Mouse (Mus musculus): Measurements from ENCODE around the gene Nfic. TPM values are rescaled to one million over a fixed set of nuclear protein-coding genes. Genes with fewer than 3 reads are reported as not detected.

Gene Nfic
- polyA plus RNA-seq, 1 experiment from 2014 or later = 15.4 TPM

GRCm38 (mm10) chr10:81413310-81414261 lies 41.8 kb downstream of the Nfic start:
- H3K4me3 ChIP-seq (ENCODE audit: low read depth, low read length) = no peak overlapping the region
- WGBS = 27% methylated on average over 26 of the region's 26 CpGs
- no peak overlapping the region for H3K4me2 ChIP-seq (ENCODE audit: low read length)
- H3K4me1 ChIP-seq (ENCODE audit: control insufficient read depth, insufficient read depth, low read length) = peaks cover 22% of the 10 kb centered on the region
- no peaks in the 10 kb centered on the region for H3K27me3 ChIP-seq (ENCODE audit: control insufficient read depth, insufficient read depth, low read depth, low read length)
- no peak overlapping the region for H3K9ac ChIP-seq (ENCODE audit: low read depth, low read length)
- no peak overlapping the region for H3K27ac ChIP-seq (ENCODE audit: low read length)
- no peak for ATAC-seq
- H3K36me3 ChIP-seq (ENCODE audit: control insufficient read depth, insufficient read depth, low read length) = no peaks in the 10 kb centered on the region
- no peaks in the 10 kb centered on the region for H3K9me3 ChIP-seq (replicated peaks; ENCODE audit: control insufficient read depth, low read length, poor library complexity, severe bottlenecking)

DNA sequence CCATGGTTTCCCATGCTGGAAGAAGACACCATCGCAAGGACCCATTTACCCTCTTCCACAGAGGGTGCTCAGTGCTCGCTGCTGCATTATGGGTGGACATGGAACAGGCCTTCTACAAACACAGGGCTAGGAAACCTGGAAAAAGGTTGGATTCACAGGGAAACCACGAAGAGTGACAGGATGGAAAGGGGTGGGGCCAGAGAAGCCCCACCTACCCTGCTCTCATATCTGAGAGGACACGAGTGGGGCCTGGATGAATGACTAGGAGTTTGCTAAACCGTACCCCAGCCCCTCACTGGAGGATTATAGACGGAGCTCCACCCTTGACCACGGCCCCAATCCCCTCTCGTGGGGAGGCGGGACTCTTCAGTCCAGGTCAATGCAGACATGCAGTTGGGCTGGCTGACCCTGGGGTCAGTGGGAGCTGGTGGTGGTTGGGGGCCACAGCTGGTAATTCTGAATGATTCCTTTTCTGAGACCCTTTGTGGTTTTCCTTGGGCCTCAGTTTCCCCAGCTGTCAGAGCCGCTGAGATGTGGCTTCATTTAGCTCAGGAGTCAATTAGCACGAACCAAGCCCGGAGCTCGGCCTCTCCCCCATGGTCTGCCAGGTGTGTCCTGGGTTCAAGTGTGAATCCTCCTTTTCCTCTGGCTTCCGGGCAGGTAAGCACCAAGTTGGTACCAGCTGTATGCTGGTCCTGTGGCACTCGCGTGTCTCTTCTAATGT lies 42.7 kb downstream of the Nfic start:
- no peak for ATAC-seq
- peaks cover 22% of the 10 kb centered on the region for H3K4me1 ChIP-seq (ENCODE audit: control insufficient read depth, insufficient read depth, low read length)
- 78% methylated on average over 16 of the region's 16 CpGs for WGBS
- H3K4me2 ChIP-seq (ENCODE audit: low read length) = no peak overlapping the region
- no peaks in the 10 kb centered on the region for H3K9me3 ChIP-seq (replicated peaks; ENCODE audit: control insufficient read depth, low read length, poor library complexity, severe bottlenecking)
- no peaks in the 10 kb centered on the region for H3K36me3 ChIP-seq (ENCODE audit: control insufficient read depth, insufficient read depth, low read length)
- H3K4me3 ChIP-seq (ENCODE audit: low read depth, low read length) = no peak overlapping the region
- H3K9ac ChIP-seq (ENCODE audit: low read depth, low read length) = no peak overlapping the region
- peaks cover 3% of the 10 kb centered on the region; the same call in 1 of the 2 replicates for H3K27me3 ChIP-seq (ENCODE audit: control insufficient read depth, insufficient read depth, low read depth, low read length)
- peak overlapping the region; percentile 51; the same call in 1 of the 2 replicates for H3K27ac ChIP-seq (ENCODE audit: low read length)

DNA sequence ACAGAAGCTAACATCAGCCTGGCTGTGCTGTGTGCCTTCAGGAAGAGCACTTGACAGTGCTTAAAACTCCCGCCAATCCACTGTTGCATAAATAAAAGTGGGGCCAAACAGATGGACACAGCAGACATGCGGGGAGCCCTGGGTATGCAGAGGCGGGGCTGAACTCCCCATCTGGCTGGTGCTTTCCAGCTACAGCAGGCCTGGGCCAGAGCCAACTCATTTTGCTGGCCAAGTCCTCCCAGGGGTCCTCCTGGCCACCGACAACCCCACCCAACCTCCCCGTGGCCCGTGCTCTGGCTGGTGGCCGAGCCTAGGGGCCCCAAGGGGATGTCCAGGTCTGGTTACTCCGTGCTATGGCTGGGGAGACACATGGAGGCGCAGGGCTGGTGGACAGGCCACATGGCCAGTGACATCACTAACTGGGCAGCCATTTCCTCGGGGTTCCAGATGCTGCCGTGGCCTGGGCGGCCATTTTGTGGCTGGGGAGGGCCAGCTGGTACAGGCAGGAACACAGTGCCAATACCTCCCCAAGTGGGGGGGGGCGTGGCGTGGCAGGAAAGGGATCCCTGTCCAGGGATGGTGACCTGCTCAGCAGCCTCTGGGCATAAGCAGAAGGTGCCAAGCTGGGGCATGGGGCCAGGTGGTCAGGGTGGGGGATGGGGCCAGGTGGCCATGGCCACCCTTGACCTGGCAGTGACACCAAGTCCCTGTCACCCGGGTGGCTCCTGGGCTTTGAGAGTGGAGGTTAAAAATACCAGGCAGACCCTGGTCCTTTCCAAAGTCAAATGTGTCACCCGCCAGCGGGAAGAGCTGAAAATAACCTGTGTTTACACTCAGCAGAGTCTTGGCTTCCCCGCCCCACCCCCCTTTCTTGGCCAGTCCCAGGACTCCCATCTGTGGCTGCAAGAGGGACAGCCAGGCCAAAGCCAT lies 43.7 kb downstream of the Nfic start:
- ATAC-seq = no peak
- WGBS = 63% methylated on average over 18 of the region's 18 CpGs
- H3K9ac ChIP-seq (ENCODE audit: low read depth, low read length) = 0 out of 2 replicates have a peak overlapping the region, but pooled peaks have one; percentile 14

DNA sequence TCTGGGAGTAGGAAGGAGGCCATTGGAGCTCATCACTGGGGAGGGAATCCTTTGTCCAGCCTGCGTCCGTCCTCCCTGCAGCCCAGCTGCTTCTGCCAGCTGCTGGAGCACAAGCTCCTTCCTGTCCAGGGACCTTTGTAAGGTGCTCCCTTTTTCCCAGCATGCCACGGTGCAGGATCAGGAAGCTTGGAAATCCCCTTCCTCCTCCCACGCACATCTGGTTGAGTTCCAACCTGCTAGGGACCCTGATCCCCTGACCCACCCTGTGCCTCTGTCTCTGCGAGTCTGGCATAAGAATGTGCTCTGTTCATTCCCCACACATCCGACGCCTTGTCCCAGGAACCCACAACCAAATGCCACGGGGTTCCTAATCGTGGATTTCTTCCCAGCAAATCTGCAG lies 44.5 kb downstream of the Nfic start:
- no peak for ATAC-seq
- Histone ChIP-seq H3K27ac (ENCODE audit: low read length) (no peak overlapping the region), H3K4me3 (ENCODE audit: low read depth, low read length) (no peak overlapping the region), H3K36me3 (ENCODE audit: control insufficient read depth, insufficient read depth, low read length) (peaks cover 12% of the 10 kb centered on the region), H3K4me1 (ENCODE audit: control insufficient read depth, insufficient read depth, low read length) (peaks cover 10% of the 10 kb centered on the region; the same call in 1 of the 2 replicates), H3K4me2 (ENCODE audit: low read length) (no peak overlapping the region), H3K9ac (ENCODE audit: low read depth, low read length) (no peak overlapping the region), H3K27me3 (ENCODE audit: control insufficient read depth, insufficient read depth, low read depth, low read length) (peaks cover 3% of the 10 kb centered on the region), H3K9me3 (replicated peaks; ENCODE audit: control insufficient read depth, low read length, poor library complexity, severe bottlenecking) (no peaks in the 10 kb centered on the region)
- WGBS = 79% methylated on average over 9 of the region's 9 CpGs

More for the DNA sequence above, 43.7 kb downstream of the Nfic start:
- Histone ChIP-seq H3K4me3 (ENCODE audit: low read depth, low read length) (no peak overlapping the region), H3K27ac (ENCODE audit: low read length) (peak overlapping the region; percentile 51), H3K27me3 (ENCODE audit: control insufficient read depth, insufficient read depth, low read depth, low read length) (peaks cover 3% of the 10 kb centered on the region), H3K4me2 (ENCODE audit: low read length) (no peak overlapping the region), H3K9me3 (replicated peaks; ENCODE audit: control insufficient read depth, low read length, poor library complexity, severe bottlenecking) (no peaks in the 10 kb centered on the region), H3K4me1 (ENCODE audit: control insufficient read depth, insufficient read depth, low read length) (peaks cover 15% of the 10 kb centered on the region; the same call in 1 of the 2 replicates), H3K36me3 (ENCODE audit: control insufficient read depth, insufficient read depth, low read length) (peaks cover 6% of the 10 kb centered on the region)

DNA sequence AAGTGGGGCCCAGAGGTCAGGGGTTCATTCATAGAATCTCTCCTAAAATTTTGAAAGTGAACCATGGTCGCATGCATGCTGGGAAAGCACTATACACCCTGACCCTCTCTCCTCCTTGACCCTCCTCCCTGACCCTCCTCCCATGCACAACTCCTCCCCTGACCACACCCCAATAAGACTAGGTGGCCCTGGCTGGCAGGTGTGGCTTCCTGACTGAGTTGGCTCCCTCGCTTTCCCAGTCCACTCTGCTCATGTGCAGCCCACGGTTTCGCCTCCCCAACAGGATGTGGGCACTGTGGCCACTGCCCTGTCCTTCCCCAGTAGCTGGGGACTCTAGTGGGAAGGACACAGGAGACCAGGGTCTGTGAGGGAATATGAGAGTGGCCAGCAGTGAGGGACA lies 45.1 kb downstream of the Nfic start:
- Histone ChIP-seq H3K36me3 (ENCODE audit: control insufficient read depth, insufficient read depth, low read length) (peaks cover 17% of the 10 kb centered on the region), H3K27me3 (ENCODE audit: control insufficient read depth, insufficient read depth, low read depth, low read length) (peaks cover 3% of the 10 kb centered on the region), H3K27ac (ENCODE audit: low read length) (no peak overlapping the region), H3K9ac (ENCODE audit: low read depth, low read length) (no peak overlapping the region), H3K4me1 (ENCODE audit: control insufficient read depth, insufficient read depth, low read length) (peaks cover 10% of the 10 kb centered on the region; the same call in 1 of the 2 replicates), H3K4me2 (ENCODE audit: low read length) (no peak overlapping the region), H3K4me3 (ENCODE audit: low read depth, low read length) (no peak overlapping the region), H3K9me3 (replicated peaks; ENCODE audit: control insufficient read depth, low read length, poor library complexity, severe bottlenecking) (no peaks in the 10 kb centered on the region)
- ATAC-seq = no peak
- 73% methylated on average over 4 of the region's 4 CpGs for WGBS

DNA sequence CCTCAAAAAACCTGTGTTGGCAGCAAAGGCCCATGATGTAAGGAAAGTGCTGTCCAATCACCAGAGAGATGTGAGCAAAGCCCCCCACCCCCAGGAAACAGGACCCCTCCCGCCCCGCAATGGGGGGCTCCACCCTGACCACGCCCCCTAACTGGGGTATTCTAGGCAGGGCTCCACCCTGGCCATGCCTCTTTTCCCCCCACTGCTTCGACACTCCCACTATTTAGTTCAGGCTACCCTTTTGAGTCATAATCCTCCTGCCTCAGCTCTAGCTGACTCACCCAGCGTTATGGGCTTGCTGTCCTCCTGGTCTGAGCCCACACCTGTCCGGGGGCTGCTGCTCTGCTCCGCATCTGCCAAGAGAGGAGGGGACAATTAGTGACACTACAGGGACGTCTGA lies 46.1 kb downstream of the Nfic start:
- 29% methylated on average over 8 of the region's 8 CpGs for WGBS
- no peak overlapping the region for H3K27ac ChIP-seq (ENCODE audit: low read length)
- H3K9me3 ChIP-seq (replicated peaks; ENCODE audit: control insufficient read depth, low read length, poor library complexity, severe bottlenecking) = no peaks in the 10 kb centered on the region
- H3K36me3 ChIP-seq (ENCODE audit: control insufficient read depth, insufficient read depth, low read length) = peaks cover 23% of the 10 kb centered on the region
- no peak overlapping the region for H3K4me3 ChIP-seq (ENCODE audit: low read depth, low read length)
- H3K27me3 ChIP-seq (ENCODE audit: control insufficient read depth, insufficient read depth, low read depth, low read length) = peaks cover 3% of the 10 kb centered on the region
- H3K4me1 ChIP-seq (ENCODE audit: control insufficient read depth, insufficient read depth, low read length) = peaks cover 10% of the 10 kb centered on the region; the same call in 1 of the 2 replicates
- H3K9ac ChIP-seq (ENCODE audit: low read depth, low read length) = no peak overlapping the region
- H3K4me2 ChIP-seq (ENCODE audit: low read length) = no peak overlapping the region
- no peak for ATAC-seq

DNA sequence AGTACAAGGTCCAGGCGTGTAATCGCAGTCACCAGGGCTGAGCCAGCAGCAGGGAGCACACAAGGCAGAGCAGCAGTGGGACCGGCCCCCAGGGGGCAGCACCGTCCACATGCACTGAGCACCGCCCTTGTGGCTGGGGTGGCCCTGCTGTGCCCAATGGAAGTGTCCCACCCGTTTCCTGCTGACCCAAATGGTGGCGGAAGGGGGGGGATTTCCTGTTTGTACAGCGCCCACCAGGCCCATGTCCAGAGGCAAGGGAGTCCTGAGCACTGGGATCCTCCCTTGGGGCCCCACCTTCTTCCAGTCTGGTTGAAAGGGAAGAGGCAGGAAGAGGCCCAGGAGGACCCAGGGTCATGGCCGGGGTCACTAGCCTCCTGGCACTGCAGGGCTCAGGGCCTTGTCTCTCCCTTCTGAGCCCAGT lies 46.6 kb downstream of the Nfic start:
- Histone ChIP-seq H3K9me3 (replicated peaks; ENCODE audit: control insufficient read depth, low read length, poor library complexity, severe bottlenecking) (no peaks in the 10 kb centered on the region), H3K4me2 (ENCODE audit: low read length) (no peak overlapping the region)

GRCm38 (mm10) chr10:81408424-81408729 lies 47.1 kb downstream of the Nfic start:
- Histone ChIP-seq H3K4me3 (ENCODE audit: low read depth, low read length) (no peak overlapping the region), H3K9me3 (replicated peaks; ENCODE audit: control insufficient read depth, low read length, poor library complexity, severe bottlenecking) (no peaks in the 10 kb centered on the region), H3K9ac (ENCODE audit: low read depth, low read length) (no peak overlapping the region), H3K4me2 (ENCODE audit: low read length) (no peak overlapping the region), H3K36me3 (ENCODE audit: control insufficient read depth, insufficient read depth, low read length) (peaks cover 26% of the 10 kb centered on the region), H3K27ac (ENCODE audit: low read length) (no peak overlapping the region), H3K27me3 (ENCODE audit: control insufficient read depth, insufficient read depth, low read depth, low read length) (peaks cover 3% of the 10 kb centered on the region), H3K4me1 (ENCODE audit: control insufficient read depth, insufficient read depth, low read length) (peaks cover 11% of the 10 kb centered on the region; the same call in 1 of the 2 replicates)
- WGBS = 50% methylated on average over 13 of the region's 13 CpGs
- ATAC-seq = no peak

More for the DNA sequence above, 46.6 kb downstream of the Nfic start:
- no peak overlapping the region for H3K27ac ChIP-seq (ENCODE audit: low read length)
- peaks cover 26% of the 10 kb centered on the region for H3K36me3 ChIP-seq (ENCODE audit: control insufficient read depth, insufficient read depth, low read length)
- H3K4me3 ChIP-seq (ENCODE audit: low read depth, low read length) = no peak overlapping the region
- ATAC-seq = no peak
- WGBS = 24% methylated on average over 9 of the region's 9 CpGs
- no peak overlapping the region for H3K9ac ChIP-seq (ENCODE audit: low read depth, low read length)
- H3K27me3 ChIP-seq (ENCODE audit: control insufficient read depth, insufficient read depth, low read depth, low read length) = peaks cover 3% of the 10 kb centered on the region
- peaks cover 10% of the 10 kb centered on the region; the same call in 1 of the 2 replicates for H3K4me1 ChIP-seq (ENCODE audit: control insufficient read depth, insufficient read depth, low read length)

Measured in midbrain, embryonic 16.5 days (tissue).